In the genomic region with DNA sequence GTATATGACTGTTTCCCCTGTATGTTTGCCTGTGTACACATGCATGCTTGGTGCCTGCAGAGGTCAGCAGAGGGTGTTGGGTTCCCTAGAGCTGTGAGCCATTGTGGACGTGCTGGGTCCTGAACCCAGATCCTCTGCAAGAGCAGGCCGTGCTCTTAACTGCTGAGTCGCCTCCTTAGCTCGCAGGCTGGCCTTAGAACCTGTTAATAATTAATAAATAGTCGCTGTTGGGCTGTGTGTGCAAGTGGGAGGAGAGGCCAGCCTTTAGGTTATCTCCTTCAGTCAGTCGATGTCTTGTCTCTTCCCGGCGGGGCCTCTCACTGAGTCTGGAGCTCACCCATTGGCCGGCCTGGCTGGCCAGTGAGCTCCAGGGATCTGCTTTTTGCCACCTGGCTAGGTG, we compare ENCODE assay signal across 9 mouse cellular contexts. TPM values are rescaled to one million over a fixed set of nuclear protein-coding genes. Genes with fewer than 3 reads are reported as not detected.
DNase-seq lines count a peak whose midpoint lies in the region; ATAC-seq and TF ChIP-seq lines count a peak whose summit lies in the region.
"Had no signal": no experiment of that assay in that cellular context is flagged by ENCODE, and none has a peak within 500 bp of the region (broad histone marks: within the 10 kb centered on the region; RNA-seq: fewer than 3 reads in every experiment).

No protein-coding gene starts in this region.

- peak overlapping the region; percentile 21; the same call in 1 of the 2 replicates for H3K4me2 ChIP-seq in hindbrain, embryonic 15.5 days
- H3K4me2 ChIP-seq in hindbrain, embryonic 16.5 days (ENCODE audit: low read length) = no peak overlapping the region
- H3K4me2 ChIP-seq in liver, postnatal 0 days (ENCODE audit: low read depth, low read length) = peak overlapping the region; percentile 97
- no peak overlapping the region for H3K4me2 ChIP-seq in forebrain, embryonic 15.5 days (replicated peaks)
- H3K4me2 ChIP-seq in midbrain, embryonic 14.5 days (ENCODE audit: low read length) = no peak overlapping the region

- no peaks in the 10 kb centered on the region for H3K9me3 ChIP-seq in hindbrain, embryonic 15.5 days
- no peaks in the 10 kb centered on the region for H3K9me3 ChIP-seq in hindbrain, embryonic 16.5 days (ENCODE audit: control insufficient read depth, low read length)
- H3K9me3 ChIP-seq in liver, postnatal 0 days (ENCODE audit: low read length) = no peaks in the 10 kb centered on the region
- H3K9me3 ChIP-seq in forebrain, embryonic 15.5 days = no peaks in the 10 kb centered on the region
- no peaks in the 10 kb centered on the region for H3K9me3 ChIP-seq in midbrain, embryonic 14.5 days (ENCODE audit: control insufficient read depth, low read length)

- whole genome bisulfite sequencing in hindbrain, embryonic 15.5 days = 53% methylated on average over 9 of the region's 9 CpGs
- 61% methylated on average over 9 of the region's 9 CpGs for WGBS in hindbrain, embryonic 16.5 days
- WGBS in liver, postnatal 0 days (ENCODE audit: insufficient replicate concordance) = 21% methylated on average over 9 of the region's 9 CpGs
- 84% methylated on average over 9 of the region's 9 CpGs for WGBS in forebrain, embryonic 15.5 days
- WGBS in midbrain, embryonic 14.5 days = 80% methylated on average over 9 of the region's 9 CpGs

- H3K4me1 ChIP-seq in hindbrain, embryonic 15.5 days (replicated peaks) = peaks cover 44% of the 10 kb centered on the region
- H3K4me1 ChIP-seq in hindbrain, embryonic 16.5 days (ENCODE audit: control insufficient read depth, insufficient read depth, low read depth, low read length) = peaks cover 22% of the 10 kb centered on the region
- H3K4me1 ChIP-seq in liver, postnatal 0 days (ENCODE audit: insufficient read depth) = peaks cover 59% of the 10 kb centered on the region
- H3K4me1 ChIP-seq in forebrain, embryonic 15.5 days = peaks cover 38% of the 10 kb centered on the region
- H3K4me1 ChIP-seq in midbrain, embryonic 14.5 days (ENCODE audit: control insufficient read depth, insufficient read depth, low read length) = peaks cover 13% of the 10 kb centered on the region

- no peak overlapping the region for H3K4me3 ChIP-seq in hindbrain, embryonic 15.5 days
- H3K4me3 ChIP-seq in hindbrain, embryonic 16.5 days (ENCODE audit: low read length) = no peak overlapping the region
- peak overlapping the region; percentile 87; the same call in 1 of the 2 replicates for H3K4me3 ChIP-seq in liver, postnatal 0 days (ENCODE audit: low read depth, low read length)
- no peak overlapping the region for H3K4me3 ChIP-seq in forebrain, embryonic 15.5 days
- no peak overlapping the region for H3K4me3 ChIP-seq in midbrain, embryonic 14.5 days (replicated peaks; ENCODE audit: low read depth, low read length)

- peak; percentile 43 for TF ChIP-seq CTCF in liver, postnatal 0 days (IDR thresholded peaks at IDR 0.05; ENCODE audit: low read depth)

- H3K27ac ChIP-seq in hindbrain, embryonic 15.5 days (replicated peaks) = no peak overlapping the region
- no peak overlapping the region for H3K27ac ChIP-seq in hindbrain, embryonic 16.5 days (ENCODE audit: low read depth, low read length)
- H3K27ac ChIP-seq in liver, postnatal 0 days (ENCODE audit: low read depth) = peak overlapping the region; percentile 70
- H3K27ac ChIP-seq in forebrain, embryonic 15.5 days (replicated peaks) = no peak overlapping the region
- no peak overlapping the region for H3K27ac ChIP-seq in midbrain, embryonic 14.5 days (replicated peaks; ENCODE audit: low read depth, low read length)

- DNase-seq in c-Kit-positive CD71-positive TER-119-negative erythroid progenitor cells, embryonic 14.5 days (ENCODE audit: low read depth) = peak; percentile 71
- peak; percentile 46 to 55 for DNase-seq in kidney, adult 8-10 months
- DNase-seq in liver, postnatal 0 days = peak; percentile 53
- no peak for DNase-seq in cerebellum, adult 11-12 months
- no peak for DNase-seq in midbrain, embryonic 14.5 days
- DNase-seq: cerebellum, adult 8-10 months had no signal

- no peaks in the 10 kb centered on the region for H3K27me3 ChIP-seq in hindbrain, embryonic 15.5 days
- no peaks in the 10 kb centered on the region for H3K27me3 ChIP-seq in hindbrain, embryonic 16.5 days (replicated peaks; ENCODE audit: control insufficient read depth, insufficient read depth, low read length)
- no peaks in the 10 kb centered on the region for H3K27me3 ChIP-seq in liver, postnatal 0 days (ENCODE audit: insufficient read depth, low read length)
- no peaks in the 10 kb centered on the region for H3K27me3 ChIP-seq in forebrain, embryonic 15.5 days
- no peaks in the 10 kb centered on the region for H3K27me3 ChIP-seq in midbrain, embryonic 14.5 days (ENCODE audit: control insufficient read depth, insufficient read depth, low read length)

- H3K36me3 ChIP-seq in hindbrain, embryonic 15.5 days = no peaks in the 10 kb centered on the region
- no peaks in the 10 kb centered on the region for H3K36me3 ChIP-seq in hindbrain, embryonic 16.5 days (ENCODE audit: control insufficient read depth, insufficient read depth, low read length)
- no peaks in the 10 kb centered on the region; the same call in 1 of the 2 replicates for H3K36me3 ChIP-seq in liver, postnatal 0 days (replicated peaks; ENCODE audit: insufficient read depth, low read length)
- no peaks in the 10 kb centered on the region for H3K36me3 ChIP-seq in forebrain, embryonic 15.5 days
- no peaks in the 10 kb centered on the region for H3K36me3 ChIP-seq in midbrain, embryonic 14.5 days (ENCODE audit: control insufficient read depth, insufficient read depth, low read length)

- ATAC-seq in hindbrain, embryonic 15.5 days (ENCODE audit: low FRiP score, low read depth) = no peak
- no peak for ATAC-seq in hindbrain, embryonic 16.5 days
- ATAC-seq in liver, postnatal 0 days = no peak
- ATAC-seq in forebrain, embryonic 15.5 days (replicated peaks) = no peak
- ATAC-seq in midbrain, embryonic 14.5 days (ENCODE audit: low FRiP score, low TSS enrichment) = no peak

- no peak overlapping the region for H3K9ac ChIP-seq in hindbrain, embryonic 15.5 days
- no peak overlapping the region for H3K9ac ChIP-seq in hindbrain, embryonic 16.5 days (ENCODE audit: low read depth, low read length)
- no peak overlapping the region for H3K9ac ChIP-seq in liver, postnatal 0 days (replicated peaks)
- H3K9ac ChIP-seq in forebrain, embryonic 15.5 days (replicated peaks) = no peak overlapping the region
- H3K9ac ChIP-seq in midbrain, embryonic 14.5 days (replicated peaks; ENCODE audit: low read length) = no peak overlapping the region

- no peak for TF ChIP-seq EP300 in liver, postnatal 0 days (IDR thresholded peaks at IDR 0.05; ENCODE audit: low read depth)

RNA-seq across cellular contexts. Expression of gene Zfyve21, which starts 3.0 kb away (rescaled TPM):
- 43.8 and 46.4 TPM in 2 replicates for polyA plus RNA-seq in hindbrain, embryonic 15.5 days (2015; fragmentation: Nextera tagmentation; extraction: Ambion mirVana)
- 44.7 and 46.9 TPM in 2 replicates for polyA plus RNA-seq in hindbrain, embryonic 16.5 days (2015; fragmentation: Nextera tagmentation; extraction: Ambion mirVana)
- polyA plus RNA-seq in liver, postnatal 0 days (2015; fragmentation: Nextera tagmentation; extraction: Ambion mirVana) = 53.3 and 60.0 TPM in 2 replicates
- 39.0 and 41.7 TPM in 2 replicates for polyA plus RNA-seq in forebrain, embryonic 15.5 days (2015; fragmentation: Nextera tagmentation; extraction: Ambion mirVana)
- 29.7 and 33.7 TPM in 2 replicates for polyA plus RNA-seq in midbrain, embryonic 14.5 days (2014; fragmentation: Nextera tagmentation; extraction: Ambion mirVana)

RNA-seq across cellular contexts. Expression of gene Xrcc3, which starts 3.3 kb away (rescaled TPM):
- 3.7 TPM in 2 replicates for polyA plus RNA-seq in hindbrain, embryonic 15.5 days (2015; fragmentation: Nextera tagmentation; extraction: Ambion mirVana)
- 3.3 and 4.2 TPM in 2 replicates for polyA plus RNA-seq in hindbrain, embryonic 16.5 days (2015; fragmentation: Nextera tagmentation; extraction: Ambion mirVana)
- polyA plus RNA-seq in liver, postnatal 0 days (2015; fragmentation: Nextera tagmentation; extraction: Ambion mirVana) = 2.0 and 2.1 TPM in 2 replicates
- polyA plus RNA-seq in forebrain, embryonic 15.5 days (2015; fragmentation: Nextera tagmentation; extraction: Ambion mirVana) = 4.5 and 4.8 TPM in 2 replicates
- 2.3 and 3.2 TPM in 2 replicates for polyA plus RNA-seq in midbrain, embryonic 14.5 days (2014; fragmentation: Nextera tagmentation; extraction: Ambion mirVana)

RNA-seq across cellular contexts. Expression of gene Klc1, which starts 58.3 kb away (rescaled TPM):
- 578 and 629 TPM in 2 replicates for polyA plus RNA-seq in hindbrain, embryonic 15.5 days (2015; fragmentation: Nextera tagmentation; extraction: Ambion mirVana)
- 630 and 654 TPM in 2 replicates for polyA plus RNA-seq in hindbrain, embryonic 16.5 days (2015; fragmentation: Nextera tagmentation; extraction: Ambion mirVana)
- polyA plus RNA-seq in liver, postnatal 0 days (2015; fragmentation: Nextera tagmentation; extraction: Ambion mirVana) = 9.6 and 10.7 TPM in 2 replicates
- 430 and 440 TPM in 2 replicates for polyA plus RNA-seq in forebrain, embryonic 15.5 days (2015; fragmentation: Nextera tagmentation; extraction: Ambion mirVana)
- polyA plus RNA-seq in midbrain, embryonic 14.5 days (2014; fragmentation: Nextera tagmentation; extraction: Ambion mirVana) = 621 and 628 TPM in 2 replicates

Comparison
In these comparisons a context has a peak if more than half of its experiments do, and no peak if none do; other contexts are left out.
1. H3K4me2 ChIP-seq: peak in hindbrain, embryonic 15.5 days (single experiment) and liver, postnatal 0 days (single experiment); none in hindbrain, embryonic 16.5 days (single experiment), forebrain, embryonic 15.5 days (single experiment) and midbrain, embryonic 14.5 days (single experiment).
2. DNase-seq: peak in c-Kit-positive CD71-positive TER-119-negative erythroid progenitor cells, embryonic 14.5 days (single experiment), kidney, adult 8-10 months (2 of 2) and liver, postnatal 0 days (single experiment); none in cerebellum, adult 11-12 months (single experiment) and midbrain, embryonic 14.5 days (single experiment).
3. RNA of gene Klc1, which starts 58.3 kb away (polyA plus RNA-seq): 630 to 654 TPM in hindbrain, embryonic 16.5 days, 578 to 629 TPM in hindbrain, embryonic 15.5 days, 621 to 628 TPM in midbrain, embryonic 14.5 days and 430 to 440 TPM in forebrain, embryonic 15.5 days; 9.6 to 10.7 TPM in liver, postnatal 0 days; every median in the first group is over 10 times any median in the second.